Mouse (Mus musculus) ovary, postnatal 14 days (tissue): ENCODE data around the gene Csnk1g1.
A peak's percentile ranks its signal among the peaks of the same experiment; 100 is the strongest.

Experiments used
- DNase-seq: peaks from one replicate; pipeline ENCODE4 v3.0.0; 2022; ENCODE audit warnings: low spot score

The Csnk1g1 gene

GRCm38 (mm10) chr9:66068971-66069391, 160.3 kb downstream of the Csnk1g1 start:
- no peak for DNase-seq

- peak; percentile 76 for DNase-seq
Measured at GRCm38 (mm10) chr9:66069583-66069982, 160.9 kb downstream of the Csnk1g1 start, which contains the start of gene Snx22. TSS of gene Snx22 (minus strand) at chr9:66069719.

- DNase-seq = no peak
Measured at GRCm38 (mm10) chr9:66070151-66070550, 161.4 kb downstream of the Csnk1g1 start.

- DNase-seq = no peak
Measured at GRCm38 (mm10) chr9:66072754-66073153, 164.0 kb downstream of the Csnk1g1 start.

GRCm38 (mm10) chr9:66078072-66078471, 169.3 kb downstream of the Csnk1g1 start:
- DNase-seq = no peak

- no peak for DNase-seq
Measured at GRCm38 (mm10) chr9:66078493-66078892, 169.8 kb downstream of the Csnk1g1 start.

GRCm38 (mm10) chr9:66080804-66081459, 172.2 kb downstream of the Csnk1g1 start:
- no peak for DNase-seq

GRCm38 (mm10) chr9:66081999-66082398, 173.3 kb downstream of the Csnk1g1 start:
- no peak for DNase-seq

- DNase-seq = no peak
Measured at GRCm38 (mm10) chr9:66084171-66084570, 175.4 kb downstream of the Csnk1g1 start.

- no peak for DNase-seq
Measured at GRCm38 (mm10) chr9:66087062-66087461, 178.3 kb downstream of the Csnk1g1 start.

- DNase-seq = no peak
Measured at GRCm38 (mm10) chr9:66088411-66088810, 179.7 kb downstream of the Csnk1g1 start.

GRCm38 (mm10) chr9:66090593-66091244, 182.0 kb downstream of the Csnk1g1 start:
- DNase-seq = no peak

- DNase-seq = no peak
Measured at GRCm38 (mm10) chr9:66091327-66092231, 182.9 kb downstream of the Csnk1g1 start.

GRCm38 (mm10) chr9:66092664-66093063, 183.9 kb downstream of the Csnk1g1 start:
- DNase-seq = no peak
